Mouse (Mus musculus) liver, postnatal 0 days (tissue): ENCODE measurements around the gene Ccna2.

Experiments used
- CTCF ChIP-seq: sonication (generic); IDR thresholded peaks from 2 replicates; pipeline ENCODE4 v1.5.1; 2016; ENCODE audit warnings: antibody characterized with exemption, low read depth
- EP300 ChIP-seq: IDR thresholded peaks from 2 replicates; pipeline ENCODE4 v1.6.1; 2016; ENCODE audit warnings: antibody characterized with exemption, low read depth, mild to moderate bottlenecking

GRCm38 (mm10) chr3:36571827-36572378 is at the start of gene Ccna2:
- peak; percentile 87 for TF ChIP-seq CTCF
- no peak for TF ChIP-seq EP300
